Mouse (Mus musculus) C2C12 (cell line): ENCODE data around the gene Tnk1. TPM values are rescaled to one million over a fixed set of nuclear protein-coding genes. Genes with fewer than 3 reads are reported as not detected.
A peak's percentile ranks its signal among the peaks of the same experiment; 100 is the strongest.

Source experiments
- H3K27me3 ChIP-seq: one replicate; pipeline ENCODE4 v1.6.1; 2011; ENCODE audit not compliant: control insufficient read depth, insufficient read depth, insufficient read length
- H3K36me3 ChIP-seq: one replicate; pipeline ENCODE4 v1.6.1; 2011; ENCODE audit not compliant: control insufficient read depth, insufficient read depth
- H3K4me3 ChIP-seq: one replicate; pipeline ENCODE4 v1.5.1; 2011; ENCODE audit warnings: mild to moderate bottlenecking, control low read depth; ENCODE audit not compliant: poor library complexity, insufficient read depth, severe bottlenecking
- H3K79me2 ChIP-seq: one replicate; pipeline ENCODE4 v1.6.1; 2011; ENCODE audit not compliant: control insufficient read depth, insufficient read depth
- H3K79me3 ChIP-seq: one replicate; pipeline ENCODE4 v1.6.1; 2011; ENCODE audit warnings: low read depth, control low read depth
- H3ac ChIP-seq: one replicate; pipeline ENCODE3; 2011; ENCODE audit warnings: low read depth; ENCODE audit not compliant: control insufficient read depth, insufficient read length
- CEBPB ChIP-seq: IDR thresholded peaks from one replicate; pipeline ENCODE4 v1.6.1; 2011; ENCODE audit warnings: low read depth, mild to moderate bottlenecking, control low read depth, moderate library complexity
- CTCF ChIP-seq: IDR thresholded peaks from one replicate; pipeline ENCODE4 v1.5.1; 2011; ENCODE audit not compliant: control insufficient read depth, insufficient read depth, insufficient read length
- FOSL1 ChIP-seq: IDR thresholded peaks from one replicate; pipeline ENCODE4 v1.8.0; 2011; ENCODE audit warnings: mild to moderate bottlenecking, low read length; ENCODE audit not compliant: poor library complexity, insufficient read depth, severe bottlenecking
- MAX ChIP-seq: IDR thresholded peaks from one replicate; pipeline ENCODE4 v1.6.1; 2011; ENCODE audit warnings: mild to moderate bottlenecking, control low read depth
- MYOD1 ChIP-seq: IDR thresholded peaks from one replicate; pipeline ENCODE4 v1.6.1; 2011; ENCODE audit warnings: low read depth; ENCODE audit not compliant: control insufficient read depth, insufficient read length
- MYOG ChIP-seq: IDR thresholded peaks from one replicate; pipeline ENCODE4 v1.6.1; 2011; ENCODE audit not compliant: control insufficient read depth, insufficient read length; ENCODE audit errors: extremely low read depth
- USF1 ChIP-seq: IDR thresholded peaks from one replicate; pipeline ENCODE4 v1.6.1; 2011; ENCODE audit warnings: low read depth, mild to moderate bottlenecking, control low read depth, moderate library complexity
- microRNA-seq: library from miRNA; unstranded; fragments of <30 nt; microRNA quantifications from one replicate; pipeline ENCODE4, GENCODE M21; 2019; ENCODE audit warnings: borderline microRNAs expressed
- polyA plus RNA-seq: library from polyadenylated mRNA; unstranded; fragments of >200 nt; fragmentation: generic; extraction: Trizol; gene quantifications from one replicate; pipeline ENCODE4 v1.2.1, GENCODE M21; 2012; ENCODE audit warnings: missing spikeins

The Tnk1 gene
- polyA plus RNA-seq, 1 experiment: not detected

DNA sequence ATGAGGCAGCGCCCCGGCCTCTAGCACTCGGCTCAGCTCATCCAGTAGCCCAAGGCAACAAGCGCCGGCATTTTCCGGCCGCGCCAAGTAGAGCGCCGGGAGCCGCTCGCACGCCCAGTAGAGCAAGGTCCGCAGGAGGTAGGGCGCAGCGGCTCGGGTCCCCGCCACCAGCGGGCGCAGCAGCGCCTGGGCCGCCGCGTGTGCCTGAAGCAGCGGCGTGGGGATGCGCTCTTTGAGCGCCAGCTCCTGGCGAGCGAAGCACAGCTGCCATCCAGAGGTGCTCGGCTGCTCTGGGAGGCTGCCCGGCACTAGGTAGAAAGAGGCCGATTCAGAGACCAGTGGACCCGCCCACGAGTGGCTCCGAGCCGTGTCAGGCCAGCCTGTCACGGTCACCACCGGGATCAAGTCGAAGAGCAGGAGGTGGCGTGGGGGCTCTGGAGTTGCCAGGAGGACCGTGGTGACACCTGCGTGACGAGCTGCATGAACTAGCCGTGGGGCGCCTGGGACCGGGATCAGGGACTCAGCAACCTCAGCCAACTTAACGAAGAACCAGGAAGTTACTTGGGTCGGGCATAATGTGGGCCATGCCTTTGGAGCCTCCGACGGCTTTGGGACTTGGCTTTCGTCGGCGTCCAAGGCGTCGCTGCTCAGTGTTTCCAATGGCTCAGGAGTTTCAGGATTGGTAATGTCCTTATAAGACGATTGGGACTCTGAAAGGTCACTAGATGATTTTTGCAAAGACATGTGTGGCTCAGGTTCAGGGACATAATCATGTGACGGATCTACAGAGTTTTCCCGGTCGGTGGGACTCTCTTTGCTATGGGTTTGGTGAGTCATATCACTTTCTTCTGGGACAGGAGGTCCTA lies 54.5 kb downstream of the Tnk1 start:
- peak overlapping the region; percentile 67 for H3ac ChIP-seq

DNA sequence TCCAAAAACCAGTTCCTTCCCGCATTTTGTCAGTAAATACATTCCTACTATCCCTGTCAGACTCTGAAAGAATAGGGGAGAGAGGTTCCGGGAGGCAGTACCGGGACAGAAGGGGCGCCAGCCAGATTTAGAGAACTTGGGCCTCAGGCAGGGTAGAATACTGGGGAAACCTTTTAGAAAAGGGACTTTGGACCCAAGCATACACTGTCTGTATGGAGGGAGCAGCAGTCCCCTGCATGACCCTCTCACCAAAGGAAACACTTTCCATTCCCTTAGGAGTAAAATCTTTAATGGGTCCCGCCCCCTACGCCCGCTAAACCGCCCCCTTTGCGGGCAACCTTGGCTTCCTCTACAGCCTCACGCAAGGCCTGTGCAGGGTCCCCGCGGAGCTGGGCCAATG lies 55.2 kb downstream of the Tnk1 start:
- peak overlapping the region; percentile 26 for H3K4me3 ChIP-seq
- H3K79me2 ChIP-seq: no peaks in the 10 kb centered on the region
- TF ChIP-seq USF1 (no peak), MYOG (no peak), FOSL1 (no peak), CTCF (no peak), MYOD1 (no peak), CEBPB (no peak)
- H3ac ChIP-seq: peak overlapping the region; percentile 67
- H3K36me3 ChIP-seq: no peaks in the 10 kb centered on the region
- H3K79me3 ChIP-seq: no peaks in the 10 kb centered on the region
- no peaks in the 10 kb centered on the region for H3K27me3 ChIP-seq

More for the DNA sequence above, 54.5 kb downstream of the Tnk1 start:
- Histone ChIP-seq H3K36me3 (no peaks in the 10 kb centered on the region), H3K27me3 (no peaks in the 10 kb centered on the region), H3K4me3 (peak overlapping the region; percentile 26), H3K79me3 (no peaks in the 10 kb centered on the region), H3K79me2 (no peaks in the 10 kb centered on the region)
- no peak for TF ChIP-seq MYOG
- peak; percentile 97 for TF ChIP-seq CTCF
- TF ChIP-seq FOSL1: no peak
- TF ChIP-seq USF1: no peak
- TF ChIP-seq MAX: peak; percentile 83
- TF ChIP-seq CEBPB: no peak
- no peak for TF ChIP-seq MYOD1

DNA sequence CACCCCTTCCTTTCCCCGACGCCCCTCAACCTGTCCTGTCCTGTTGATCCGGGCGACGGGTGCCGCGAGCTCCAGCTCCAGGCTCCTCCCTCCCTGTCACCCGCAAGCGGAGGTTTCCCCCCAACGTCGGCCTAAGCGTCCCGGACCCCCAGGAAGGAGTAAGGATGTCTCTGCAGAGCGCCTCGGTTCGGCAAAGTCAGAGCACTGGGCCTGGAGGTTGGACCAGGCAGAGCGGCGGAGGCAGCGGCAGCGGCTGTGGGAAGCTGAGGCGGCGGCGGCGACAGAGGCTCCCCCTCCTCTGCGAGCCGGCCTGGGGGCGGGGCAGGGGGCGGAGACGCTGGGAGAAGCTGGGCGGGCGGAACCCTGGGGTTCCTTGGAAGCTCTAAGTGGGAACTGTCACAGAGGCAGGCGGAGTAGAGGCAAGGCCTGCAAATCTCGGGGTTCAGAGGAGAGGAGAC lies 55.9 kb downstream of the Tnk1 start:
- H3ac ChIP-seq: peak overlapping the region; percentile 90
- H3K79me3 ChIP-seq: no peaks in the 10 kb centered on the region
- H3K79me2 ChIP-seq: no peaks in the 10 kb centered on the region
- peak overlapping the region; percentile 34 for H3K4me3 ChIP-seq
- H3K27me3 ChIP-seq: no peaks in the 10 kb centered on the region
- TF ChIP-seq MYOG (no peak), CEBPB (no peak), MAX (no peak)
- H3K36me3 ChIP-seq: no peaks in the 10 kb centered on the region

DNA sequence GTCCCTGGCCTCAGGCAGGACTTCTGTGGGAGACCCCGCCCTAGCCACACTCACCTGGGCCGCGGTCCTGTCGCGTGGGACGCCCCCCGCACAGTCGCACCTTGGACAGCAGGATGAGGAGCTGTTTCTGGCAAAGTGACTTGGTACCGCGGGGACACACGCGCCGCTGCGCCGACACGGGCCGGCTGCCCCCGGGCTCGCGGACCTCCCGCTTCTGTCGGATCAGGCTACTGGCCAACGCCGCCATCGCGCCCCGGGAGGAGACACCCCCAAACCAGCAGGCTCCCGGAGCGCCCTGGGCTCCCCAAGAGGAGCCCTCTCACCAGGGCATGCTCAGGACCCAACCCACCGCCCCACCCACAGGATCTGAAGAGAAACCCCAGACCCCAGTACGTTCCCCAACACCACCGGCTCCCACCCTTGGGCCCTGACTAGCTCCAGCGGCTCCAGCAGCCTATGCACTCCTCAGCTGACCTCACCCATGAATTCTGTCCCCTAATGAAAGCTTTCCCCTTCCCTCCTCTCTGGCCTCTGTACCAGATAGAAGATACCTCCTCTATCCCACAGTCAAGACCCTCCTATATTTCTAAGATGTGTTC lies 57.1 kb downstream of the Tnk1 start, which contains the start of gene Fgf11:
Fgf11 (minus strand) TSS at position 479 of the 599 bp plus-strand sequence.
- TF ChIP-seq MAX: no peak
- H3K79me3 ChIP-seq: no peaks in the 10 kb centered on the region
- no peaks in the 10 kb centered on the region for H3K36me3 ChIP-seq
- no peaks in the 10 kb centered on the region for H3K27me3 ChIP-seq
- H3K79me2 ChIP-seq: no peaks in the 10 kb centered on the region
- peak within 1 kb of the TSS; percentile 34 for H3K4me3 ChIP-seq
- H3ac ChIP-seq: peak within 1 kb of the TSS; percentile 90

Small RNAs within 50 kb of the gene (microRNA-seq; reads per million reads assigned to microRNA genes)
- not detected for gene Mir6924

Other genes with a start within 250 kb of the Tnk1 start
- gene Shbg, start 240.8 kb downstream of the Tnk1 start, polyA plus RNA-seq: 0.18 TPM
- gene Sat2, start 236.7 kb downstream of the Tnk1 start, polyA plus RNA-seq: 3.8 TPM
- gene Fxr2, start 225.7 kb downstream of the Tnk1 start, polyA plus RNA-seq: 96.0 TPM
- gene Sox15, start 203.4 kb downstream of the Tnk1 start, polyA plus RNA-seq: 0.08 TPM
- gene Mpdu1, start 196.1 kb downstream of the Tnk1 start, polyA plus RNA-seq: 95.8 TPM
- gene Cd68, start 192.6 kb downstream of the Tnk1 start, polyA plus RNA-seq: 1.5 TPM
- gene Eif4a1, start 186.3 kb downstream of the Tnk1 start, polyA plus RNA-seq: 1,304 TPM
- gene Senp3, start 176.6 kb downstream of the Tnk1 start, polyA plus RNA-seq: 89.0 TPM
- 0.28 TPM for gene Tnfsf13, start 172.9 kb downstream of the Tnk1 start, polyA plus RNA-seq
- gene Tnfsf12, start 162.9 kb downstream of the Tnk1 start, polyA plus RNA-seq: 6.4 TPM
- 1.5 TPM for gene Tnfsfm13, start 162.6 kb downstream of the Tnk1 start, polyA plus RNA-seq
- gene Polr2a, start 100.1 kb downstream of the Tnk1 start, polyA plus RNA-seq: 84.2 TPM
- 0.08 TPM for gene Slc35g3, start 96.8 kb downstream of the Tnk1 start, polyA plus RNA-seq
- 3.0 TPM for gene Zbtb4, start 92.8 kb downstream of the Tnk1 start, polyA plus RNA-seq
- 37.7 TPM for gene Chrnb1, start 62.8 kb downstream of the Tnk1 start, polyA plus RNA-seq
- 4.2 TPM for gene Fgf11, start 56.9 kb downstream of the Tnk1 start, polyA plus RNA-seq
- 0.32 TPM for gene Tmem102, start 53.1 kb downstream of the Tnk1 start, polyA plus RNA-seq
- not detected for gene Gm39566, start 43.4 kb downstream of the Tnk1 start, polyA plus RNA-seq
- gene Spem2, start 40.3 kb downstream of the Tnk1 start, polyA plus RNA-seq: not detected
- gene Spem1, start 36.5 kb downstream of the Tnk1 start, polyA plus RNA-seq: not detected
- gene Nlgn2, start 20.9 kb downstream of the Tnk1 start, polyA plus RNA-seq: 10.7 TPM
- gene Tmem256, start 20.2 kb downstream of the Tnk1 start, polyA plus RNA-seq: 260 TPM
- 82.7 TPM for gene Plscr3, start 12.4 kb downstream of the Tnk1 start, polyA plus RNA-seq
- gene Tmem95, start 19.3 kb upstream of the Tnk1 start, polyA plus RNA-seq: not detected
- gene Kctd11, start 22.7 kb upstream of the Tnk1 start, polyA plus RNA-seq: 17.2 TPM
- gene Acap1, start 36.8 kb upstream of the Tnk1 start, polyA plus RNA-seq: 0.21 TPM
- gene 2810408A11Rik, start 42.3 kb upstream of the Tnk1 start, polyA plus RNA-seq: 2.4 TPM
- gene Neurl4, start 42.3 kb upstream of the Tnk1 start, polyA plus RNA-seq: 38.4 TPM
- gene Gps2, start 55.2 kb upstream of the Tnk1 start, polyA plus RNA-seq: 37.3 TPM
- gene Eif5a, start 63.2 kb upstream of the Tnk1 start, polyA plus RNA-seq: 2,142 TPM
- 0.02 TPM for gene Ybx2, start 77.1 kb upstream of the Tnk1 start, polyA plus RNA-seq
- 0.53 TPM for gene Slc2a4, start 89.5 kb upstream of the Tnk1 start, polyA plus RNA-seq
- 0.06 TPM for gene Cldn7, start 106.0 kb upstream of the Tnk1 start, polyA plus RNA-seq
- gene Ctdnep1, start 122.4 kb upstream of the Tnk1 start, polyA plus RNA-seq: 141 TPM
- 111 TPM for gene Elp5, start 123.8 kb upstream of the Tnk1 start, polyA plus RNA-seq
- gene Gabarap, start 132.4 kb upstream of the Tnk1 start, polyA plus RNA-seq: 362 TPM
- gene Phf23, start 137.0 kb upstream of the Tnk1 start, polyA plus RNA-seq: 93.4 TPM
- gene Dvl2, start 141.9 kb upstream of the Tnk1 start, polyA plus RNA-seq: 36.4 TPM
- 87.8 TPM for gene Acadvl, start 156.7 kb upstream of the Tnk1 start, polyA plus RNA-seq
- gene Dlg4, start 158.2 kb upstream of the Tnk1 start, polyA plus RNA-seq: 25.3 TPM
- 4.0 TPM for gene Asgr1, start 195.4 kb upstream of the Tnk1 start, polyA plus RNA-seq
- 1.3 TPM for gene Asgr2, start 233.9 kb upstream of the Tnk1 start, polyA plus RNA-seq